Mouse (Mus musculus): ENCODE data around the gene Ptx4. TPM values are rescaled to one million over a fixed set of nuclear protein-coding genes. Genes with fewer than 3 reads are reported as not detected.

The Ptx4 gene
- not detected in 2 replicates for polyA plus RNA-seq (2016; fragmentation: Nextera tagmentation; extraction: Ambion mirVana)

DNA sequence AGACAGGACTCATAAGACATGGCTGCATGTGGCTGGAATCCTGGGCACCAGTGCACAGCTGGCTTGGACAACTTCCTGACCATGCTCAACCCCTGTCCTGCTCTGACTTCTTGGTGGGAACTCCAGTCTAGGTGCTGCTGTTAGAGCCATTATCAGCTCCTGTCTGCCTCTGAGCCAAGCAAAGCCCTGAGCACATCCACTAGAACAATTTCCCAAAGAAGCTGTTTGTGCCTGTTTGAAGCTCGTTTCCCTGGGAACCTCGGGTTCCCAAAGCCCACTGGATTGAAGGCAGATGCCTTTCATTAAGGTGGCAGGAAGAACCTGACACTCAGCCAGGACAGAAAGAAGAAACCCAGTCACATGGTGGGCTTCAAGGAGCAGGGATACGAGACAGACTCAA, at the start of gene Ptx4:
TSS of gene Ptx4 (plus strand) at position 355 of the 400 bp plus-strand sequence.
- WGBS, result 58% methylated on average over 3 of the region's 3 CpGs

DNA sequence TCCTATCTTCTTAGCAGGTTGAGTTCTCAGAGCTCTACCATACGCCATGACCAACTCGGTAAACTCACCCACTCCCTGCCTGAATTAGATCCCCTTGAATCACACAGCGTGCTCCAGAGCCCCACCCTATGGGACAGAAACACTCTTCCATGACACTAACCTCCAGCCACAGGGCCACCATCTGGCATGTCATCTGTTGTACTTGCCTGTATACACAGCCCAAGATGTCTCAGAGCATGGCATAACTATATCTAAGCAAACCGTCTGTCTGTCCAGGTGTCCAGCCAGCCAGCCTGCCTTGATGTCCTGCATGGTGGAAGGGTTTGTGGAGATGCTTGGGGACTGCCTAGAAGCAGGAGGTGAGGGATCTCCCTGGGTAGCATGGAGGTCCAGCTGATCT, 43.7 kb upstream of the Ptx4 start:
- ATAC-seq (ENCODE audit: low FRiP score, low read depth), result no peak
- H3K27ac ChIP-seq (replicated peaks), result no peak overlapping the region
- WGBS, result 97% methylated on average over 4 of the region's 4 CpGs

More for the DNA sequence above, at the start of gene Ptx4:
- Histone ChIP-seq H3K36me3 (no peaks in the 10 kb centered on the region), H3K4me3 (no peak within 1 kb of the TSS), H3K9ac (replicated peaks) (0 out of 2 replicates have a peak within 1 kb of the TSS, but pooled peaks have one; percentile 28), H3K27me3 (peaks cover 20% of the 10 kb centered on the region), H3K4me1 (peaks cover 5% of the 10 kb centered on the region; the same call in 1 of the 2 replicates), H3K4me2 (replicated peaks) (no peak within 1 kb of the TSS), H3K9me3 (no peaks in the 10 kb centered on the region), H3K27ac (replicated peaks) (no peak within 1 kb of the TSS)
- ATAC-seq (ENCODE audit: low FRiP score, low read depth), result no peak

DNA sequence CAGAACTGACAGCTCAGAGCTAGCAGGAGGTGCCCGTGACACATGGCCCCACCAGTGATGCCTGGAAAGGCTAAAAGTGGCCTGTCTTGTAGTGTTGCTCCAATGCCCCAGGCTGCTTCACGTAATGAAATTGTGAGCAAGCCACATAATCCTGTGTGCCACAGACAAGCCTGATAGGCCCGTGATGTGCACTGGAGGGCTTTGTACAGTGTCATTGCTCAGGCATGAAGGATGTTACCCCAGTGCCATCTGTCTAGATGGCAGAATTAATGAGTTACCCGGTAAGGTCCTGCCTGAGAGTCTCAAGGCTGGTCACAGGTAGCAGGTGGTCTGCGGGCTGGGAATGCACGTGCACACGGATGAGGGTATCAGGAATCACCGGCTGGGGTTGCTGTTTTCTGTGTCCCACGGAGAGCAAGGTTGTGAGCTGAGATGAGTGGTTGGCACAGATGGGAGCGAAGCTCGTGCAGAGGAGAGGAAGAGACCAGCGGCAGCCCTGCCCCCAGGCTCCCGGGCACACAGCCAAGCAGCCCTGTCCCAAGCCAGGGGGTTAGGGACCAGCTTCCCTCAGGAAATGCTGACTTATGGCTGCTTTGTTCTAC, 42.7 kb upstream of the Ptx4 start:
- Histone ChIP-seq H3K36me3 (peaks cover 13% of the 10 kb centered on the region), H3K27ac (replicated peaks) (no peak overlapping the region), H3K4me1 (no peaks in the 10 kb centered on the region), H3K27me3 (no peaks in the 10 kb centered on the region), H3K4me3 (no peak overlapping the region), H3K9ac (replicated peaks) (no peak overlapping the region), H3K9me3 (no peaks in the 10 kb centered on the region), H3K4me2 (replicated peaks) (no peak overlapping the region)
- 92% methylated on average over 13 of the region's 13 CpGs for WGBS
- no peak for ATAC-seq (ENCODE audit: low FRiP score, low read depth)

More for the DNA sequence above, 43.7 kb upstream of the Ptx4 start:
- no peaks in the 10 kb centered on the region for H3K27me3 ChIP-seq
- peaks cover 13% of the 10 kb centered on the region for H3K36me3 ChIP-seq
- no peak overlapping the region for H3K4me3 ChIP-seq
- H3K9me3 ChIP-seq, result no peaks in the 10 kb centered on the region
- H3K4me2 ChIP-seq (replicated peaks), result no peak overlapping the region
- no peaks in the 10 kb centered on the region for H3K4me1 ChIP-seq
- no peak overlapping the region for H3K9ac ChIP-seq (replicated peaks)

DNA sequence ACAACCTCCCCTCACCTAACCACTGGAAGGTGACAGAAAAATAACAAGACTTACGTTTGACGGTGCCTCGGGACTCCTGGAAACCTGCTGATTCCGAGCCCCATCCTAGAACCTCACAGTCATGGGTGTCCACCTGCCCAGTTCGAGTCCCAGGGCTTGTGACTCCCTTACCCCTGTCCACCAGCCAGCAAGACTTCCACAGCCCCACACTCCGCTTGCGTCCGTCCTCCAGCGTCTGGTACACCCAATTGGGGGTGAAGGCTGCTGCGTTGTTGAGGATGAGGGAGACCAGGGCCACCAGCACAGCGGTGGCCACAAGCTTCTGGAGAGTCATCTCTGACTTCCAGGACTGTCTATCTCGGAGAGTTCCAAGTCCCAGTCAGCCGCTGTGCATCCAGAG, 40.4 kb upstream of the Ptx4 start:
- Histone ChIP-seq H3K4me1 (no peaks in the 10 kb centered on the region), H3K4me2 (replicated peaks) (no peak overlapping the region), H3K27me3 (no peaks in the 10 kb centered on the region), H3K4me3 (0 out of 2 replicates have a peak overlapping the region, but pooled peaks have one; percentile 18), H3K9ac (replicated peaks) (no peak overlapping the region; the same call in 1 of the 2 replicates), H3K27ac (replicated peaks) (no peak overlapping the region), H3K36me3 (peaks cover 13% of the 10 kb centered on the region), H3K9me3 (no peaks in the 10 kb centered on the region)
- WGBS, result 91% methylated on average over 13 of the region's 13 CpGs
- no peak for ATAC-seq (ENCODE audit: low FRiP score, low read depth)

DNA sequence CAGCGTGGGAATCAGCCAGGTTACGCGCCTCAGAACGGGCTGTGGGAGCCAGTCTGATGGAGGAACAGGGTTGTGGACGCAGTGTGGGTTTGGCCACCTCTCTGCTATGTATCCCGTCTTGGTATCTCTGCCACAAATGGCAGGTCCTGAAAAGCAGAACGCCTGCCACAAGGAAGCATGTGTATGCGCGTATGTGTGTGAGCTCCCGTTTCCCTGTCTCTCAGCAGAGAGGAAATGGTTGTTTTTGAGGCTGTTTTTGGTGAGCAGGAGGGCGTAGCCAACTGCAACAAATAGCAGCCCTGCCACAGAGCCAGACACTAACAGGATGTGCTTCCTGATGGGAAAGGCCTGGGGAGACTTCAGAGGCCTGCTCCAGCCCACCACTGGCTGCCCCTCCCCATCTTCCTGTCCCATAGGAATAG, 39.6 kb upstream of the Ptx4 start:
- 87% methylated on average over 11 of the region's 11 CpGs for WGBS
- no peaks in the 10 kb centered on the region for H3K27me3 ChIP-seq
- H3K4me3 ChIP-seq, result peak overlapping the region; percentile 18; the same call in 1 of the 2 replicates
- H3K4me2 ChIP-seq (replicated peaks), result no peak overlapping the region
- no peak overlapping the region for H3K27ac ChIP-seq (replicated peaks)
- H3K4me1 ChIP-seq, result no peaks in the 10 kb centered on the region
- ATAC-seq (ENCODE audit: low FRiP score, low read depth), result no peak
- H3K9ac ChIP-seq (replicated peaks), result no peak overlapping the region
- no peaks in the 10 kb centered on the region for H3K9me3 ChIP-seq
- peaks cover 13% of the 10 kb centered on the region for H3K36me3 ChIP-seq

DNA sequence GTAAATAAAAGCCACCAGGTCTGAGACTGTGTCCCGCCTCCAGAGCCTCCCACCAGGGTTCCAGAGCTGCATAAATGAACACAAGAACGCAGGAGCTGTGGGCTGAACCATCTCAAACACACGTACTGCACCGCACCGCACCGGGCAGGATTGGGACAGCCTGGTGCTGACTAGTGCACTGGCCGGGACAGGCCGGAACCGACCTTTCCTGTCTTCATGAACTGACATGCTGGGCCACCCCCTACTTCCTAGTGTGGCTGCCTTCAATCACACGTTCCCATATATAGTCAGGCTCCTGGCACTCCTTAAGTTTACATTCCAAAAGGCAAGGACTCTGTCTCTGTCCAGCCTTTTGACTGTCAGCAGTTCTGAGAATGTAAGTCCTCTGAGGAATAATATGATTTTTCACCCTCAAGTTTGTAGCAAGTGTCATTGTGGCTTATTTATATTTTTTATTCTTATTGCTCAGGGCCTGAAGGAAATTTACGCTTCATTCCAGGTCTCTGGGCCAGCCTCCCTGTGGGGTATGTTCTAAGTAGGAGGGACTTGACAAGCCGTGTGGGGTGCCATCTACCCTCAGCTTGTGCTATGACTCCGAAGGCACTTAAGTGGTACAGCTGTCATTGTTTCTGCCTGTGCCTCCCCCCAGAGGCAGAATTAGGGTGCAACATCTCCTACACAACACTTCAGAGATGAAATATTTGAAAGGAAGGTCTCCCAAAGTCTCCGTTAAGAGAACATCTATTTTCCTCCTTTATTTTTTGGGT, 38.3 kb upstream of the Ptx4 start:
- Histone ChIP-seq H3K36me3 (peaks cover 13% of the 10 kb centered on the region), H3K27me3 (no peaks in the 10 kb centered on the region), H3K9me3 (no peaks in the 10 kb centered on the region), H3K4me1 (no peaks in the 10 kb centered on the region), H3K27ac (replicated peaks) (peak overlapping the region; percentile 10; the same call in 1 of the 2 replicates), H3K9ac (replicated peaks) (no peak overlapping the region), H3K4me2 (replicated peaks) (no peak overlapping the region), H3K4me3 (no peak overlapping the region)
- WGBS, result 77% methylated on average over 14 of the region's 14 CpGs
- no peak for ATAC-seq (ENCODE audit: low FRiP score, low read depth)

DNA sequence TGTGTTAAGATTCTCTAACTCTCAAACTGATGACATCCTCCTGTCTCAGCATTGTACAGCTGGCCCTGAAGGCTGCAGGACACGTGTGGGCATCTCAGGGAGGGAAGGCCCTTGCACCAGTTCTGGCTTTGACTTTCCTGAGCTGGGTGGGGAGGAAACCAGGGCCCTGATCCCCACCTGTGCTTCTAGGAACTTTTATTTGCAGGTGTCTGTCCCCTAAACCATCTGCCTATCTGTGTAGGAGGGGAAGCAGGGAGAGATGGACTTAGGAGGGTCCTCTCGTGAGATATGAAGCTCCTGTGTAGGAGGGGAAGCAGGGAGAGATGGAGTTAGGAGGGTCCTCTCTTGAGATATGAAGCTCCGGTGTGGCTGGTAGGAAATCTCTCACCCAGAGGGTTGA, 37.7 kb upstream of the Ptx4 start:
- no peak overlapping the region for H3K27ac ChIP-seq (replicated peaks)
- H3K4me3 ChIP-seq, result no peak overlapping the region
- no peak overlapping the region for H3K4me2 ChIP-seq (replicated peaks)
- H3K36me3 ChIP-seq, result peaks cover 16% of the 10 kb centered on the region
- H3K27me3 ChIP-seq, result no peaks in the 10 kb centered on the region
- no peaks in the 10 kb centered on the region for H3K4me1 ChIP-seq
- H3K9ac ChIP-seq (replicated peaks), result no peak overlapping the region
- ATAC-seq (ENCODE audit: low FRiP score, low read depth), result no peak
- H3K9me3 ChIP-seq, result no peaks in the 10 kb centered on the region
- 63% methylated on average over 3 of the region's 3 CpGs for WGBS

DNA sequence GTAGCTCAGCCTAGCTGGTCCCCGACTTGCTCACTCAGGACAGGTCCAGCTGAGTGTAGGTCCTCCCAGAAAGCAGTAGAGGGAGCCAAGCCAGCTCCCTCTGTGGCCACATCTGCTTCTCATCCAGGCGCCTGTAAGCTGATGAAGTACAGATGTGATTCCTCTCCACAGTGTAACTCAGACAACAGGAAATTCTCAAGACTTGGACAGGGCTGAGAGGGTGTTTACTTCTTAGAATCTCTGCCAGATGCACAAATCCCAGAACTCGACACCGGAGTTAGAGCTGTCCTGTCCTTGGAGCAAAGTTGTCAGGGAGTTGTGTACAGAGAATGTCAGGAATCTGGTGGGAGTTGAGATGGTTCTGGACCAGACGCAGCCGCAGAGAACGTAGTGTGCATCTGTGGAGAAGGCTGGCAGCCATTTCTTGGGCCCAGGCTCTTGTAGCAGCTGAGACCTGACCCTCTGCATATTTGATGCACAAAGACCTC, 37.1 kb upstream of the Ptx4 start, which contains the start of gene Tmem204:
TSS of gene Tmem204 (minus strand) at position 148 of the 488 bp plus-strand sequence.
- Histone ChIP-seq H3K9me3 (no peaks in the 10 kb centered on the region), H3K36me3 (peaks cover 22% of the 10 kb centered on the region), H3K27me3 (no peaks in the 10 kb centered on the region), H3K9ac (replicated peaks) (no peak within 1 kb of the TSS), H3K27ac (replicated peaks) (0 out of 2 replicates have a peak within 1 kb of the TSS, but pooled peaks have one; percentile 35), H3K4me1 (no peaks in the 10 kb centered on the region), H3K4me2 (replicated peaks) (no peak within 1 kb of the TSS), H3K4me3 (no peak within 1 kb of the TSS)
- 65% methylated on average over 7 of the region's 7 CpGs for WGBS
- no peak for ATAC-seq (ENCODE audit: low FRiP score, low read depth)

DNA sequence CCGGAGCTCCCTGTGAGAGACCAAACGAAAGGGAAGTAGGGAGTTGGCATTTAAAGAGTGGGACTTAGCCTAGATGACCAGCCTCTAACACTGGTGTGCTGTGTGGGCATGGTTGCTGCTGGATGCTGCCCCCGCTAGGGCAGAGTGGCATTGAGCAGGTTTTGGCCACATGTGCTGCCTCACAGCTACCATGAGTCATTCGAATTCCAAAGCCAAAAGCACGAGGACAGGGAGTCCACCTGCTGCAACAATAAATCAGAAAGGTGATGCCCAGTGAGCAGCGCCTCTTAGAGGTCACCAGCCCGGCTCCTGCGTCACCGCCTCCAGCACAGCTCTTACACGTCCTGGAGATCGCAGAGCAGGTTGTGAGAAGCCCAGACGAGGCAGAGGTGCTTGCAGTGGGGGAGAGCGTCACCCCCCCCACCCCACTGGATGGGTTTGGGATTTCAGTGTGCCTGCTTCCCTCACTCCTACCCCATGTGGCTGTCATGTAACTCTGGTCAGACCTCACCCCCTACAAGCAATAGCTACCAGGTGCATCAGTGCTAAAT, 35.6 kb upstream of the Ptx4 start:
- Histone ChIP-seq H3K4me2 (replicated peaks) (no peak overlapping the region), H3K9ac (replicated peaks) (no peak overlapping the region), H3K4me1 (no peaks in the 10 kb centered on the region), H3K36me3 (peaks cover 34% of the 10 kb centered on the region), H3K9me3 (no peaks in the 10 kb centered on the region), H3K27me3 (no peaks in the 10 kb centered on the region), H3K27ac (replicated peaks) (no peak overlapping the region), H3K4me3 (no peak overlapping the region)
- 81% methylated on average over 13 of the region's 13 CpGs for WGBS
- ATAC-seq (ENCODE audit: low FRiP score, low read depth), result no peak

DNA sequence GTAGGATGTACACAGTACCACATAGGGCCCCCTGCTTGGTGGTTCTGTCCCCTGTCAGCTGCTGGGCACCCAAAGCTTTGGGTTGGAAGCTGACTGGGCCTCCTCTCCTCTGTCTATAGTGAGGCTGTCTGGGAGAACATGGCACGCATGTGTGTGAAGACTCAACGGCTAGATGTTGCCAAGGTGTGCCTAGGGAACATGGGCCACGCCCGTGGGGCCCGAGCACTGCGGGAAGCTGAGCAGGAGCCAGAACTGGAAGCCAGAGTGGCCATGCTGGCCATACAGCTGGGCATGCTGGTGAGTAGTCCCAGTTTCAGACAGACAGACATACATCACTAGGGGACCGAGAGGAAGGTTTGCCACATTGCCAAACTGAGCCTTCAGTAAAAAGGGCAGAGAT, 33.8 kb upstream of the Ptx4 start:
- H3K27me3 ChIP-seq, result no peaks in the 10 kb centered on the region
- no peak for ATAC-seq (ENCODE audit: low FRiP score, low read depth)
- no peak overlapping the region for H3K4me3 ChIP-seq
- H3K4me1 ChIP-seq, result no peaks in the 10 kb centered on the region
- H3K9ac ChIP-seq (replicated peaks), result no peak overlapping the region
- H3K36me3 ChIP-seq, result peaks cover 30% of the 10 kb centered on the region
- no peak overlapping the region for H3K4me2 ChIP-seq (replicated peaks)
- 94% methylated on average over 7 of the region's 7 CpGs for WGBS
- no peaks in the 10 kb centered on the region for H3K9me3 ChIP-seq
- no peak overlapping the region for H3K27ac ChIP-seq (replicated peaks)

DNA sequence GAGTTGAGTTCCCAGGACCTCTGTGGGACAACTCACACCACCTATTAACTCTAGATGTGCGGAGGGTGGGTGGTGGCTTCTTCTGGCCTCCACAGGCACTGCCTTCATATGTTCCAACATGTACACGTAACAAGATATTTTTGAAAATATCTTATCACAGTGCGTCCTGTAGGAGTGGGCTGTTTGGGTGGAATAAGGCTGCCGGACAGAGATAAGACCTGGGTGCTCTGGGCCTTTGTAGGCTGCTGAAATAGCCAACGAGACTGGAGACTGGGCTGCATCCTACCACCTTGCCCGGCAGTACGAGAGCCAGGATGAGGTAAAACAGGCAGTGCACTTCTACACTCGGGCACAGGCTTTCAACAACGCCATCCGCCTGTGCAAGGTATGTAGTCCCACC, 31.4 kb upstream of the Ptx4 start:
- Histone ChIP-seq H3K27ac (replicated peaks) (no peak overlapping the region), H3K4me2 (replicated peaks) (no peak overlapping the region), H3K9ac (replicated peaks) (no peak overlapping the region), H3K4me3 (no peak overlapping the region), H3K4me1 (no peaks in the 10 kb centered on the region), H3K36me3 (peaks cover 50% of the 10 kb centered on the region), H3K27me3 (no peaks in the 10 kb centered on the region), H3K9me3 (no peaks in the 10 kb centered on the region)
- no peak for ATAC-seq (ENCODE audit: low FRiP score, low read depth)
- 93% methylated on average over 10 of the region's 10 CpGs for WGBS

DNA sequence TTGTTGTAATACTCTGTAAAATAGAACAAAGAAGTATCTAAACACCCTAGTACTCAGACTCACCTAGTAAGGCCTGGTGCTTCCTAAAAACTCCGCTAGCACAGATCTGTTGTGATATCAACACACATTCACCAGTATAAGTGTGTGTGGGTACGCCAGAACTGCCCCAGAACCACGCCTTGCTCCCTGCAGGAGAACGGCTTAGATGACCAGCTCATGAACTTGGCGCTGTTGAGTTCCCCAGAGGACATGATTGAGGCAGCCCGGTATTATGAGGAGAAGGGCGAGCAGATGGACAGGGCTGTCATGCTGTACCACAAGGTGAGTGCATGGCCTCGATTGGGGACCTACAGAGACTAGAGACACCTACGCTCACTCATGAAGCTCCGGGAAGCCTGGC, 30.1 kb upstream of the Ptx4 start:
- Histone ChIP-seq H3K36me3 (peaks cover 50% of the 10 kb centered on the region), H3K4me1 (no peaks in the 10 kb centered on the region), H3K9me3 (no peaks in the 10 kb centered on the region), H3K4me3 (no peak overlapping the region), H3K27ac (replicated peaks) (no peak overlapping the region), H3K27me3 (no peaks in the 10 kb centered on the region), H3K9ac (replicated peaks) (no peak overlapping the region), H3K4me2 (replicated peaks) (no peak overlapping the region)
- ATAC-seq (ENCODE audit: low FRiP score, low read depth), result no peak
- WGBS, result 92% methylated on average over 10 of the region's 10 CpGs
